Mouse (Mus musculus): ENCODE data around the gene Snapc1. TPM values are rescaled to one million over a fixed set of nuclear protein-coding genes. Genes with fewer than 3 reads are reported as not detected.

The Snapc1 gene
- total and polyA plus RNA-seq, 3 experiments = 12.3 to 14.3 (median 12.3) TPM

DNA sequence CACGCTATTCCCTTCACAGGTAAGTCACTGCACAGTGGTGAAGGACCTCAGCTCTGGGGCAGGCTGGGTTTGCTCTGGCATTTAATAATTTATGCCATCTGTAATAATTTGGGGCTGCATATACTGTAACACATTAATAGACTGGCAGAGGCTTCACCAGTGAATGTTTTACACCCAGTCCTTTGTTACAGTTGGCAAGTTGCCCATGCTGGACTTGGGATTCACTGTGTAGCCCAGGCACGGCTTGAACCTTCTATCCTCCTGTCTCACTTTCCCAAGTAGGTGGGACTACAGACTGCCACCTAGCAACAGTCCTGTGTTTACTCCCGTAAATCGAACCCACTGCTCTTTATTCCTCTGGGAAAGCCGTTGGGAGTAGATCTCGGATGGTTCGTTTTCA, 22.0 kb downstream of the Snapc1 start:
- Histone ChIP-seq H3K4me3 (ENCODE audit: low read depth, low read length) (no peak overlapping the region), H3K27me3 (ENCODE audit: insufficient read depth, low read length) (no peaks in the 10 kb centered on the region; the same call in 1 of the 2 replicates), H3K36me3 (replicated peaks) (peaks cover 53% of the 10 kb centered on the region), H3K4me1 (ENCODE audit: insufficient read depth, low read depth, low read length) (peaks cover under 1% of the 10 kb centered on the region; the same call in 1 of the 2 replicates), H3K9me3 (replicated peaks) (no peaks in the 10 kb centered on the region)
- no peak for DNase-seq (ENCODE audit: low spot score)
- TF ChIP-seq TAL1 (conservative IDR thresholded peaks at IDR 0.05; ENCODE audit: low read depth, low read length) (no peak), GATA2 (IDR thresholded peaks at IDR 0.05; ENCODE audit: borderline replicate concordance, low read depth, low read length) (no peak), CTCF (IDR thresholded peaks at IDR 0.05; ENCODE audit: low read depth, low read length) (no peak), GATA1 (IDR thresholded peaks at IDR 0.05; ENCODE audit: borderline replicate concordance, low read length) (no peak), POLR2AphosphoS5 (IDR thresholded peaks at IDR 0.05; ENCODE audit: insufficient replicate concordance, low read depth, low read length) (no peak)
- no peak for ATAC-seq (ENCODE audit: extremely low read depth, insufficient number of reproducible peaks, low FRiP score, poor library complexity, severe bottlenecking)

DNA sequence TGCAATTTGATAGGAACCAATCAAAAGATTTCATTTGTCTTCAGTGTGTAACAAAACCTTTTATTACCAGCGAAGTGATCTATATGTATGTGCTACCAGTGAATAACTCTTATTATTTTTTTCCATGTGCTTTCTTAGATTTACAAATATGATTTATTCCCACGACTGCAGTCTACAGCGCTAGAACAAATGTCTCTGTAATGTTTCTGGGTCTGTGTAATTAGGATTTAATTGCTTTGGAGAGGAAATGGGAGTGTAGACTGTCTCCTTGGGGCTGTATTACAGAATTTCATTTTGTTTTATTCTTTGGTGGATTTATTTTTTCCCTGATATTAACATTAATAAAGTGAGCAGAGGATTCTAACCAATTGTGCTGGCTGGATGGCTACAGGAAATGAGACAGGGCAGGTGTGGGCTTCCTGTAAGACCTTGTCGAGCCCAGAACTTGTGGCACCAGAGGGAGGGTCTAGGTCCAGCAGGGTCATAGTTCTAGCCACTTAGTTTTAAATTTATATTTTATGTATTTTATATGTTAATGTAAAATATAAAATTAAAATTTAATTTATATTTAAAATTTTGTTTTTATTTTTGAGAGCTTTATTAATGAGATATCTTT, 24.2 kb downstream of the Snapc1 start:
- Histone ChIP-seq H3K4me3 (ENCODE audit: low read depth, low read length) (no peak overlapping the region), H3K9me3 (replicated peaks) (no peaks in the 10 kb centered on the region), H3K36me3 (replicated peaks) (peaks cover 33% of the 10 kb centered on the region), H3K4me1 (ENCODE audit: insufficient read depth, low read depth, low read length) (no peaks in the 10 kb centered on the region), H3K27me3 (ENCODE audit: insufficient read depth, low read length) (no peaks in the 10 kb centered on the region; the same call in 1 of the 2 replicates)
- ATAC-seq (ENCODE audit: extremely low read depth, insufficient number of reproducible peaks, low FRiP score, poor library complexity, severe bottlenecking) (no peak), DNase-seq (ENCODE audit: low spot score) (no peak)
- no peak for TF ChIP-seq GATA2 (IDR thresholded peaks at IDR 0.05; ENCODE audit: borderline replicate concordance, low read depth, low read length)

DNA sequence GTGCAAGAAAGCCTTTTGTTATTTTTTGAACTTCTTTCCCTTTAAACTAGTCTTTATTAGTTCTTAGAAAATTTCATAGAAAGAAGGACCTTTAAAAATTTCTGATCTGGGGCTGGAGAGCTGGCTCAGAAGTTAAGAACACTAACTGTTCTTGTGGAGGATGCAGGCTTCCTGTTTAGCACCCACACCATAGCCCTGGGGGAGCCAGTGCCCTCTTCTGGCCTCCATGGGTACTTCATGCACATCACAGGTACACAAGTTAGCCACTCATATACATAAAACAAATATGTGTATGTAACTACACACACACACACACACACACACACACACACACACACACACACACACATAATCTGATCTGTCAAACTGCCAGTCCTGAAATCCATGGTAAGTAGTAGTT, 25.3 kb downstream of the Snapc1 start:
- Histone ChIP-seq H3K4me3 (ENCODE audit: low read depth, low read length) (no peak overlapping the region), H3K27me3 (ENCODE audit: insufficient read depth, low read length) (no peaks in the 10 kb centered on the region; the same call in 1 of the 2 replicates), H3K4me1 (ENCODE audit: insufficient read depth, low read depth, low read length) (no peaks in the 10 kb centered on the region), H3K9me3 (replicated peaks) (no peaks in the 10 kb centered on the region), H3K36me3 (replicated peaks) (peaks cover 24% of the 10 kb centered on the region)
- TF ChIP-seq CTCF (IDR thresholded peaks at IDR 0.05; ENCODE audit: low read depth, low read length) (peak; percentile 76), POLR2AphosphoS5 (IDR thresholded peaks at IDR 0.05; ENCODE audit: insufficient replicate concordance, low read depth, low read length) (no peak)
- ATAC-seq (ENCODE audit: extremely low read depth, insufficient number of reproducible peaks, low FRiP score, poor library complexity, severe bottlenecking) = peak; percentile 52; the same call in 1 of the 2 replicates
- DNase-seq (ENCODE audit: low spot score) = no peak

DNA sequence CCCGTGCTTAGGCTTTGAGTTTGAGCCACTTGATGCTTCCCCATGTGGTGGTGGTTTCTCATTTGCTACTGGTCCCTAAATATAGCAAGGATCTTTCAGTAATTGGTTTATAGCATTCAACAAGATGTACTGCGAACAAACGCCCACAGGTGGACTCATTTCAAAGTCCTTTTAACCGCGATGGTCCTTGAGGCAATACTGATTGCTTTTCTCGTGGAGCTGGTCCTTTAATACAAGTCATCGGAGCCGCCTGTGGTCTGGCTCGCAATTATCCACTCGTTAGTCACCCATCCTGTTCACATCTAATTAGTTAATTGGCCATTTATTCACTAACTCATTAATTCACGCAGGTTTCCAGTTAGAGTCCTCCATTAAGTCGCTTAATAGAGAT, 32.6 kb downstream of the Snapc1 start:
- no peak for ATAC-seq (ENCODE audit: extremely low read depth, insufficient number of reproducible peaks, low FRiP score, poor library complexity, severe bottlenecking)
- TF ChIP-seq POLR2AphosphoS5 (IDR thresholded peaks at IDR 0.05; ENCODE audit: insufficient replicate concordance, low read depth, low read length) (no peak), CTCF (IDR thresholded peaks at IDR 0.05; ENCODE audit: low read depth, low read length) (no peak), GATA1 (IDR thresholded peaks at IDR 0.05; ENCODE audit: borderline replicate concordance, low read length) (no peak), GATA2 (IDR thresholded peaks at IDR 0.05; ENCODE audit: borderline replicate concordance, low read depth, low read length) (no peak), TAL1 (conservative IDR thresholded peaks at IDR 0.05; ENCODE audit: low read depth, low read length) (no peak)
- peaks cover 9% of the 10 kb centered on the region; the same call in 1 of the 2 replicates for H3K27me3 ChIP-seq (ENCODE audit: insufficient read depth, low read length)
- DNase-seq (ENCODE audit: low spot score) = no peak
- no peaks in the 10 kb centered on the region for H3K9me3 ChIP-seq (replicated peaks)
- H3K4me1 ChIP-seq (ENCODE audit: insufficient read depth, low read depth, low read length) = no peaks in the 10 kb centered on the region
- no peaks in the 10 kb centered on the region for H3K36me3 ChIP-seq (replicated peaks)
- H3K4me3 ChIP-seq (ENCODE audit: low read depth, low read length) = no peak overlapping the region

DNA sequence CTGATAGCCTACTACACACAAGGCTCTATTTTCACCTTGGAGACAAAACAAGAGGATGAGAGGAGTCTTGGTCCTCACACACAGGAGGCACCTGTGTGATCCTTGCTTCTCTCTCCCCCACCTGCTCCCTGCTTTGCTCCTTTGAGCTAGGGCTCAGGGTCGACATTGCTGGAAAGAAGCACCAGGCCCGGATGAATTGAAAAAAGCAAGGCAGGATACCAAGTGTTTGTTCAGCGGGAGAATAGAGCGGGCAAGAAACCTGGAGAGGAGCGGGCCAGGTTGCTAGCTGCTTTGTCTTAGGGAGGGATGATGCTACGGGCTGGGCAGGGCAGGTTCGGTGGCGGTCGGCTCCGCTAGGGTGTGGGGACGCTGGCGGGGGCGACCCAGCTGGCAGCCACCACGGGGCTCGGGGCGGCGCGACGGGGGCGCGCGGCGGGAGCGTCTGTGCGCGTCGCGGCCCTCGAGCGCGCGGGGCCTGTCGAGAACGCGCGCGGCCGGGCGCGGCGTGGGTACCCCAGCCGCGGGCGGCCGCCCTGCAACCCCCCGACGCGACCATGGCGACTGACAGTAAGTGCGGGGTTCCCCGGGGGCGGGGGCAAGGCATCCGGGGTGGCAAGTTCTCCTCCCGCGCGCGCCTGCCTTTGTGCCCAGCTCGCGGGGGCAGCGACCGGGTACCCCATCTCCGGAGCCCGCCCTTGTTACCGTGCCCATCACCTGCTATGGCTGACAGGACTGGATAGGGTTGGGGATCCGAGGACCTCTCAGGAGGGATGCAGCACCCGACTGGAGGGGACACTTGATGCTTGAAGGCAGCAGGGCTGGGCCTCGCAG, 33.2 kb downstream of the Snapc1 start, which contains the start of gene Syt16:
Gene Syt16, plus strand, starts transcription at position 365 of the 831 bp plus-strand sequence.
- Histone ChIP-seq H3K4me1 (ENCODE audit: insufficient read depth, low read depth, low read length) (no peaks in the 10 kb centered on the region), H3K4me3 (ENCODE audit: low read depth, low read length) (no peak within 1 kb of the TSS), H3K9me3 (replicated peaks) (no peaks in the 10 kb centered on the region), H3K27me3 (ENCODE audit: insufficient read depth, low read length) (peaks cover 9% of the 10 kb centered on the region; the same call in 1 of the 2 replicates), H3K36me3 (replicated peaks) (no peaks in the 10 kb centered on the region)
- no peak for TF ChIP-seq GATA1 (IDR thresholded peaks at IDR 0.05; ENCODE audit: borderline replicate concordance, low read length)
- no peak for TF ChIP-seq GATA2 (IDR thresholded peaks at IDR 0.05; ENCODE audit: borderline replicate concordance, low read depth, low read length)
- ATAC-seq (ENCODE audit: extremely low read depth, insufficient number of reproducible peaks, low FRiP score, poor library complexity, severe bottlenecking) (no peak), DNase-seq (ENCODE audit: low spot score) (no peak)

DNA sequence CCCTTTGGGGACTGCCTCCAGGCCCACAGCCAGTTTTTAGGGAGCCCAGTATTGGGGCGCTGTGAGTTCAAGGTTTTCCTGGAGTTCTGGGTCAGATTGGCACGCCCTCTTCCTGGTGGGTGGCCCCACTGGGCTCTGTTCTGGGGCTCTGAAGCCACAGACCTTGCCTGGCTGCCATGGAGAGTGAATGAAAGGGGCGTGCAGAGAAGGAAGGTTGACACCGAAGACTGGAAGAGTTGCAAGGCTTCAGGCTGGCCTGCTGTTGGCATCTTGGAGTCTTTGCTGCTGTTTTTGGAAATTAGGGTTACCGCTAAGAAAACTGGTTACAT, 33.8 kb downstream of the Snapc1 start:
- TF ChIP-seq CTCF (IDR thresholded peaks at IDR 0.05; ENCODE audit: low read depth, low read length) (no peak), POLR2AphosphoS5 (IDR thresholded peaks at IDR 0.05; ENCODE audit: insufficient replicate concordance, low read depth, low read length) (no peak), TAL1 (conservative IDR thresholded peaks at IDR 0.05; ENCODE audit: low read depth, low read length) (no peak), GATA2 (IDR thresholded peaks at IDR 0.05; ENCODE audit: borderline replicate concordance, low read depth, low read length) (no peak), GATA1 (IDR thresholded peaks at IDR 0.05; ENCODE audit: borderline replicate concordance, low read length) (no peak)
- H3K4me3 ChIP-seq (ENCODE audit: low read depth, low read length) = no peak overlapping the region
- no peaks in the 10 kb centered on the region for H3K4me1 ChIP-seq (ENCODE audit: insufficient read depth, low read depth, low read length)
- no peaks in the 10 kb centered on the region for H3K9me3 ChIP-seq (replicated peaks)
- no peaks in the 10 kb centered on the region for H3K36me3 ChIP-seq (replicated peaks)
- DNase-seq (ENCODE audit: low spot score) = no peak
- peaks cover 9% of the 10 kb centered on the region; the same call in 1 of the 2 replicates for H3K27me3 ChIP-seq (ENCODE audit: insufficient read depth, low read length)
- no peak for ATAC-seq (ENCODE audit: extremely low read depth, insufficient number of reproducible peaks, low FRiP score, poor library complexity, severe bottlenecking)

All from G1E (cell line).